Mouse (Mus musculus) lung, postnatal 0 days (tissue): ENCODE results near the gene Fgf11.

Experiments used
- CTCF ChIP-seq: IDR thresholded peaks from 2 replicates; pipeline ENCODE4 v1.5.1; 2016; ENCODE audit warnings: antibody characterized with exemption, mild to moderate bottlenecking
- EP300 ChIP-seq: IDR thresholded peaks from 2 replicates; pipeline ENCODE4 v1.6.1; 2016; ENCODE audit warnings: antibody characterized with exemption, mild to moderate bottlenecking, control low read depth

- TF ChIP-seq CTCF: no peak
- no peak for TF ChIP-seq EP300
Observed at GRCm38 (mm10) chr11:69807641-69808040, 6.0 kb upstream of the Fgf11 start.
